Mouse (Mus musculus): ENCODE measurements around the gene Cdc42se2.

DNA sequence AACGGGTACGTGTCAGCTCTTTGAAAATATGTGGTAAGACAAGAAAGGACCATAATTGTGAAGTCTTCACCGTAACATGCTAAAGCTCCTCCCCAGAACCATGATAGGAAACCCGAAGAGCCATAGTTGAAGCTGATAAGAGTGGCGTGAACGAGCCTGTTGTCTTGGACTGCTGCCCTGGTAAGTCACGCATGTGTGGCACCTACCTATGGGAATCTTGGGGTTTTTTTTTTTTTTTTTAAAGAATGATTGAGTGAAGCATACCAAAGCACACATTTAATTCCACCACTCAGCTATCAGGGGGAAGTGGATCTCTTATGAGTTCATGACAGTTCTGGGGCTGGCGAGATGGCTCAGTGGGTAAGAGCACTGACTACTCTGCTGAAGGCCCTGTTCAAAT is 85.6 kb downstream of the Cdc42se2 start:
- TF ChIP-seq CTCF (IDR thresholded peaks at IDR 0.05; ENCODE audit: borderline replicate concordance, extremely low read depth, insufficient read depth, insufficient read length) (no peak), POLR2A (IDR thresholded peaks at IDR 0.05; ENCODE audit: borderline replicate concordance, extremely low read depth, insufficient read depth, insufficient read length, poor library complexity, severe bottlenecking) (no peak)

All from brain, embryonic 14.5 days (tissue).